1 mouse cellular context compared by ENCODE assay signal in the genomic region with DNA sequence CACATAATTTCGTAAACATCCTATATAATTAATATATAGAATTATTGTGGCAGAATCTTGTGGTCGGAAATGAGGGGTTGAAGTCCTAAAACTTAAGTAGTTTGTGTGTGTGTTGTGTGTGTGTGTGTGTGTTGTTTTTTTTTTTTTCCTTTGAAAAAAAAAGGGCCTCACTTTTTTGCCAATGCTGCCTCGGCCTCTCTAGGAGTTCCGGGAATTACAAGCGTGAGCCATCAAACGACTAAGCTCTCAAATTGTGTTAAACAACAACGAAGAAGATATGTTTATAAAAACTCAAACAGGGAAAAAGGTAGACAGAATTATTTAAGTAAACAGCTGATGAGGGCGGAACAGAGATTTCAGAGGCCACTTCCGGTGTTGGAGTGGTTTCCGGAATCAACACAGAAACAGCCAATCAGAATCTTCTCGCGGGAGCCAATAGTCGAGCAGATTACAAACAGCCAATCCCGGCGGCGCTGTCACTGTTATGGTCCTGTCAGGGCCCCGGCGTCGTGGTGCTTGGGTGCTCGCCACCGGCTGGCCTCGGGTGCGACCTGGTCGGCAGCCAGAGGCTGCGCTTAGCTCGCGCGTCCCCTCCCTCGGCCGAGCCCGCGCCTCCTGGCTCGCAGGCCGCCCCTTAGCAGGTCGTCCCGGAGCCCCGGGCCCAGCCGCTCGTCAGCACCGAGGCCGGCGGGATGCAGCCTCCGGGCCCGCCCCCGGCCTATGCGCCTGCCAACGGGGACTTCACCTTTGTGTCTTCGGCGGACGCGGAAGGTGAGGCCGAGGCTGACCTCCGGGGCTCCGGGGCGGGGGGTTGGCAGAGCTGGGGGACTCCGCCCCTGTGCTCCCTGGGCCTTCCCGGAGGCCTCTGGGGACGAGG.
TF ChIP-seq lines count a peak whose summit lies in the region.

A gene (plus strand): TSS at position 470 of the 877 bp plus-strand sequence.

TF ChIP-seq in myocyte, 11 proteins besides CTCF, POLR2A, EP300 and RAD21 (continued from another document):
- TF ChIP-seq USF1 (IDR thresholded peaks at IDR 0.05; ENCODE audit: low read depth): no peak
